Mouse (Mus musculus) forebrain, embryonic 14.5 days (tissue): ENCODE data around the gene Grwd1. TPM values are rescaled to one million over a fixed set of nuclear protein-coding genes. Genes with fewer than 3 reads are reported as not detected.

Experiments
- ATAC-seq: fragments of 200-750 bp; cut with Nextera tagmentation; 2 replicates; pipeline ENCODE4 v1.8.0; 2017; ENCODE audit warnings: mild to moderate bottlenecking, moderate library complexity
- DNase-seq: peaks from one replicate; pipeline ENCODE4 v3.0.0-alpha.2; 2015; ENCODE audit warnings: low spot score
- H3K27ac ChIP-seq: fragments of 300-500 bp; sonication (generic); 2 replicates; pipeline ENCODE4 v1.5.1; 2014; ENCODE audit warnings: low read depth, mild to moderate bottlenecking, control low read depth, low read length, moderate library complexity
- H3K27me3 ChIP-seq: fragments of 300-500 bp; sonication (generic); replicated peaks from 2 replicates; pipeline ENCODE4 v1.6.1; 2014; ENCODE audit warnings: low read length, control low read depth, mixed read lengths; ENCODE audit not compliant: control insufficient read depth, insufficient read depth
- H3K36me3 ChIP-seq: fragments of 300-500 bp; sonication (generic); 2 replicates; pipeline ENCODE4 v1.6.1; 2014; ENCODE audit warnings: low read length, control low read depth; ENCODE audit not compliant: control insufficient read depth, insufficient read depth
- H3K4me1 ChIP-seq: fragments of 300-500 bp; sonication (generic); 2 replicates; pipeline ENCODE4 v1.6.1; 2014; ENCODE audit warnings: antibody characterized with exemption, low read length, control low read depth; ENCODE audit not compliant: control insufficient read depth, insufficient read depth
- H3K4me2 ChIP-seq: fragments of 300-500 bp; sonication (generic); 2 replicates; pipeline ENCODE4 v1.6.1; 2014; ENCODE audit warnings: mild to moderate bottlenecking, control low read depth, low read length
- H3K4me3 ChIP-seq: fragments of 300-500 bp; sonication (generic); 2 replicates; pipeline ENCODE4 v1.5.1; 2014; ENCODE audit warnings: low read depth, low read length, control low read depth
- H3K9ac ChIP-seq: fragments of 300-500 bp; sonication (generic); 2 replicates; pipeline ENCODE4 v1.6.1; 2014; ENCODE audit warnings: mild to moderate bottlenecking, low read length, control low read depth, moderate library complexity
- H3K9me3 ChIP-seq: fragments of 300-500 bp; sonication (generic); replicated peaks from 2 replicates; pipeline ENCODE4 v1.6.1; 2016; ENCODE audit warnings: low read length, control low read depth, mixed read lengths; ENCODE audit not compliant: control insufficient read depth
- WGBS: fragments of 180-500 bp; shearing (Covaris S2); extraction: QIAGEN DNeasy Blood & Tissue Kit; methylation state at CpG from one replicate; pipeline ENCODE4 v1.1.7; 2014; 5-methylcytosine and 5-hydroxymethylcytosine counted together
- polyA plus RNA-seq: library from polyadenylated mRNA; unstranded; fragments of >200 nt; fragmentation: Nextera tagmentation; extraction: Ambion mirVana; gene quantifications from 2 replicates; pipeline ENCODE4 v1.2.1, GENCODE M21; 2014

Grwd1 gene
- polyA plus RNA-seq, 1 experiment from 2014 or later: 46.7 TPM

DNA sequence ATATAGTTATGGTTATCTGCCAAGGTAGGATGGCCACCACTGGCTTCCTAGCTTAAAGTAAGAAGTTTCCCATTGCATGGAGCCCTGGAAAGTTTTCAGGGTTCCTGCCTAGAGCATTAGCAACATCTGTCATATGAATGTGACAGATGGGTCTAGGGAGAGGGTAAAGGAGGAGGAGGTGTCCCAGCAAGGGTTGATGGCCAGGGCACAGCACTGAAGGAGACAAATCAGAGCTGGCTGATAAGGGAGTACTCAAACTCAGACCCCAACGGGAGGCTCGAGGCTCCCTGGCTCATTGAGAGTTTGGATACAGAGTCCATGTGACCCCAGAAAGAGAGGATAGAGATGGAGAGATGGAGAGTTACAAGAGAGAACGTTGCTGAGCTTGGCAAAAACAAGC is 19.9 kb upstream of the Grwd1 start:
- DNase-seq (no peak), ATAC-seq (no peak)
- Histone ChIP-seq H3K4me3 (no peak overlapping the region), H3K4me2 (no peak overlapping the region), H3K4me1 (no peaks in the 10 kb centered on the region), H3K27ac (no peak overlapping the region), H3K36me3 (no peaks in the 10 kb centered on the region), H3K9ac (no peak overlapping the region), H3K9me3 (no peaks in the 10 kb centered on the region), H3K27me3 (no peaks in the 10 kb centered on the region)
- WGBS: 76% methylated on average over 3 of the region's 3 CpGs

DNA sequence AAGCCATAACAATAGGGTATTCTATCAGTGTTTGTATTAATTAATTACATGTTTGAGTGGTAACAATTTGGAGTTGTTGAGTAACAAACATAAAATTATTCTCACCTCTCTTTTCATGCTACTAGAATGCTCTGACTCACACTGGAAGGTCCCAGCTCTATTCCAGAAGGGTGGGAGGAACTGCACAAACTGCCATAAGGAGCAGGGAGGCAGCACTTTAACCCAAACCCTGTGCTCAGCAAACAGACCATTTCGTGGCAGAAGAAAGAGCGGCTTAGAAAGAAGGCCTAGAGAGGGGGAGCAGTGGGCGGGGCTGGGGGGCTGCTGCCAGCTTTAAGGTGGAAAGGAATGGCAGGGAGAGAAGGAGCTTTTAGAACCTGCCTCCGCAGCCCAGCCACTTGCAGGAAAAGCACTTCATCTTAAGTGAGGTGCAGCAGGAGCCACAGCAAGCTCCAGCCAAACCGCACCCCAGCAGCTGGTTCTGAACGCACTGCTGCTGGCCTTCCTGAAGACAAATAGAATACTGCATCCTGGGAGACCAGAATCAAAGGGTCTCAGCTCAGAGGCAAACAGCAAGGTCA is 17.8 kb upstream of the Grwd1 start:
- no peak for DNase-seq
- WGBS: 3% methylated on average over 6 of the region's 6 CpGs
- no peak for ATAC-seq

DNA sequence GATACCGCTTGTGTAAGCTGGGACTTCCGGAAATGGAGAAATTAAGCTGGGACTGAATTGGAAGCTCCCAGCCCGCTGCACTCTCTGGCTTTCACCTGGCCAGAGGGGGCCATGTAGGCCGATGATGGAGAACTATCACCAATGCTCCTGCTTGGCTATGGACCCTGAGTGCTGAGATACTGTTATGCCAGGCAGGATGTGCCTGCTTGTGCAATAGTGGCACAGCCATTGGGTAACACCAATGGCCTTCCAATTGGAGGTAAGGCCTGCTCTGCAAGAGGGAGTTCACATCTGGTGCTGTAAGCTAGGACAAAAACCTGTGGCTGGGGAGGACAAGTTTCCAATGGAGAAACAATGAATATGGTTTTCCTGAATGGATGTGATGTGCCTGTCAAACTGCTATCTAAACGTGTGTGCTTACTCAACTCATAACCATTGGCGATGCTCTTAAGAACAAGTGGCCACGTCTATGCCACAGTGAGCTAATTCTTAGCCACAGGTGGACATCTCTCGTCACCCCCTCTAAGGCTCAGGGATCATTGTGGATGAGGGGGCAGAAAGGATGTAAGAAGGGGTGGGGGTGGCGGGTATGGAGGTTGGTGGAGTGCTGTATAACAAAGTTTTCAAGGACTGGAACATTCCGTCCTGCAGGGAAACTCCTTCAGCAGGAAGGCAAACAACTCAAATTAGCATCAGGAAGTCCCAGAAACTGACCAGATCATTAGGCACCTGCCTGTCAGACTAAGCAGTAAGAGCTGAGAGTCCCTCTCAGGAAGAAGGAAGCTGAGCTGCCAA is 12.4 kb upstream of the Grwd1 start:
- H3K36me3 ChIP-seq: no peaks in the 10 kb centered on the region
- no peak overlapping the region for H3K4me3 ChIP-seq
- H3K4me1 ChIP-seq: no peaks in the 10 kb centered on the region
- H3K9ac ChIP-seq: no peak overlapping the region
- no peak for DNase-seq
- no peak for ATAC-seq
- no peak overlapping the region for H3K27ac ChIP-seq
- no peaks in the 10 kb centered on the region for H3K9me3 ChIP-seq
- 90% methylated on average over 10 of the region's 10 CpGs for WGBS
- H3K4me2 ChIP-seq: no peak overlapping the region
- no peaks in the 10 kb centered on the region for H3K27me3 ChIP-seq

More for the DNA sequence above, 17.8 kb upstream of the Grwd1 start:
- H3K9ac ChIP-seq: peak overlapping the region; percentile 14; the same call in 1 of the 2 replicates
- no peak overlapping the region for H3K27ac ChIP-seq
- H3K4me2 ChIP-seq: no peak overlapping the region
- no peaks in the 10 kb centered on the region for H3K36me3 ChIP-seq
- no peaks in the 10 kb centered on the region for H3K4me1 ChIP-seq
- no peaks in the 10 kb centered on the region for H3K27me3 ChIP-seq
- H3K9me3 ChIP-seq: no peaks in the 10 kb centered on the region
- no peak overlapping the region for H3K4me3 ChIP-seq

DNA sequence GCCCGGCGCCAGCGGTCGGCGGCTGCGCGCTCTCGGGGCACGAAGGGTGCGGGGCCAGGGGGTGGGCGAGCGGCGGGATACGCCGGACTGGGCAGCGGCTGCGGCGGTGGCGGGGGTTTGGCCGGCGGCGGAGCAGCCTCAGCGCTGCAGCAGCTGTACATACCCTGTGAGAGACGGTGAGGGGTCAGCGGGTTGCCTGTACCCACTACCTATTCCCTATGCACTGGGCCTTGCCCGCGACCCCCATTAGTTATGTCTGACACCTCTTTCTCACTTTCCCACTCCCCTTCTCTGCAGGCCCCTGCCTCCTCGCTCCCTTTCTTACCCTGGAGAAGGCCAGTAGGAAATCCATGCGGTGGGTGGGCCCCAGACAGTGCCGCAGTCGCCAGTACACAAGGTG is 3.2 kb upstream of the Grwd1 start:
- Histone ChIP-seq H3K9ac (peak overlapping the region; percentile 21; the same call in 1 of the 2 replicates), H3K27me3 (peaks cover 44% of the 10 kb centered on the region), H3K27ac (no peak overlapping the region), H3K4me2 (peak overlapping the region; percentile 40), H3K4me3 (peak overlapping the region; percentile 24), H3K9me3 (no peaks in the 10 kb centered on the region), H3K4me1 (peaks cover 10% of the 10 kb centered on the region), H3K36me3 (peaks cover 2% of the 10 kb centered on the region; the same call in 1 of the 2 replicates)
- WGBS: 6% methylated on average over 9 of the region's 31 CpGs
- ATAC-seq: no peak
- DNase-seq: no peak

DNA sequence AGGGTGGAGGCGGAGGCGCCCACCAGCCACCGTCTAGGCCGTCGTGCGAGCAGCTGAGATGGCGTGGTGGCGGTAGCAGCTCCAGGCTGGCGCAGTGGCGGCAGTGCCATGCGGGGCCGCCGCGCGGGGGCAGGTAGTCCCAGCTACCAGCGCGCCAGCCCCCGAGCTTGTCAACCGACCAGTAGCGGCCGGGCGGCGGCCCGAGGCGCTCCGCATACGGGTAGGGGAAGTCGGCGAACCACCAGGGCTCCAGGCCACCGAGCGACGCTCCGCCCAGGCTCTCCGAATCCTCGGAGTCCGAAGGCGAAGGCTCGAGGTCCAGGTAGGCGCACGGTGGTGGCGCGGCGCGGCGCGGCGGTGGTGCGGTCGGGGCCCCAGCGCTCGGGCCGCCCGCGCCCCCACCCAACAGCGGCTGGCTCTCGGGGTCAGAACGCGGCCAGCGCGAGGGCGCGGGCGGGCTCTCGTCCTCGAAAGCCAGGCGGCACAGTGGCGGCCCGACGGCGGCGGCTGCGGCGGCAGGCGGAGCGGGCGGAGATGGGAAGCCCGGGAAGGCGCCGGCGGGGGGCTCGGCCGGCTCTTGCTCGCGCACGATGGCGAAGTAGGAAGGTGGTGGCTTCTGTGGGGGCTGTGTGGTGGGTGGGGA is 2.5 kb upstream of the Grwd1 start:
- Histone ChIP-seq H3K4me1 (peaks cover 10% of the 10 kb centered on the region), H3K9ac (peak overlapping the region; percentile 35; the same call in 1 of the 2 replicates), H3K4me3 (peak overlapping the region; percentile 24), H3K27me3 (peaks cover 44% of the 10 kb centered on the region), H3K36me3 (peaks cover 8% of the 10 kb centered on the region), H3K4me2 (peak overlapping the region; percentile 40), H3K9me3 (no peaks in the 10 kb centered on the region), H3K27ac (no peak overlapping the region)
- DNase-seq (no peak), ATAC-seq (no peak)
- WGBS: 1% methylated on average over 60 of the region's 86 CpGs

DNA sequence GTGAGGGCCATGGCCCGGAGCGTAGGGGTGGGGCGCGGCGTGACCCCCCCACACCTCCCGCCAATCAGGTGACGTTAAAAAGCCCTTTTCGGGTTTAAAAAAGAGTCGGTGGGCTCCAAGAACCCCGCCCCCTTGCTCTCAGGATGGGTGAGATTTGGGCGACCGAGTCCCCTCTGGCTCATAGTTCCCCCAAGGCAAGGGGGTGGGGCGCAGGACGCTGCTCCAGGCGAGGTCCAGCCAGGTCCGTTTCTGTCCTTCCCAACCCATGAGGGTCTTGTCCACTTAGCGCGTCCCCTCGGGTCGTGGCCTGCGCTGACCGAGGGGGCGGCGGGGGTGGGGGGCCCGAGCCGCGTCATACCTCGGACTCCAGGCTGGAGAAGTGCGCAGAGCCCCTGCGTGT is 1.7 kb upstream of the Grwd1 start:
- Histone ChIP-seq H3K27me3 (peaks cover 44% of the 10 kb centered on the region), H3K36me3 (peaks cover 17% of the 10 kb centered on the region), H3K27ac (no peak overlapping the region), H3K9ac (no peak overlapping the region), H3K4me1 (peaks cover 10% of the 10 kb centered on the region), H3K4me3 (peak overlapping the region; percentile 24), H3K4me2 (peak overlapping the region; percentile 40), H3K9me3 (no peaks in the 10 kb centered on the region)
- ATAC-seq (no peak), DNase-seq (no peak)
- WGBS: 15% methylated on average over 30 of the region's 30 CpGs

DNA sequence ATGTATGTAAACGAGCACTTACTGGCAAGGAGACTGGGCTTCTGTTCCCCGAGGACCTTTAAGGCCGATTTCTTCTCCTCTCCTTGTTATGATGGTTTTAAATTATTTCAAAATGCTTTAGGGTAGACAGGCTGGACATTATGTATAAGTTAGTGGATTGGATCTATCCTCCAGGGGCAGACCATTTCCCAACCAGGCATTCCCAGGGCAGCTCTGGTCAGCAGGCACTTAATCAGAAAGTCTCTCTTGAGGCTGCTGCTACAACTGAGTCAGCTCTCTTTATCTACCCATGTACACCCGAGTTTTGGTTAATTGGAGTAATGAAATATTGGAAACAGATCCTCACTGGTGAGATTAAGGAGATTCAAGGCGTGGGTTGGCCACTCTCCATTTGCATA is 383 bp upstream of the Grwd1 start:
- DNase-seq: no peak
- Histone ChIP-seq H3K9me3 (no peaks in the 10 kb centered on the region), H3K9ac (peak overlapping the region; percentile 62), H3K4me3 (peak overlapping the region; percentile 75), H3K36me3 (peaks cover 30% of the 10 kb centered on the region), H3K27ac (peak overlapping the region; percentile 75; the same call in 1 of the 2 replicates), H3K27me3 (peaks cover 44% of the 10 kb centered on the region), H3K4me2 (peak overlapping the region; percentile 76), H3K4me1 (peaks cover 10% of the 10 kb centered on the region)
- no peak; the same call in 1 of the 2 replicates for ATAC-seq
- 23% methylated on average over 5 of the region's 5 CpGs for WGBS

DNA sequence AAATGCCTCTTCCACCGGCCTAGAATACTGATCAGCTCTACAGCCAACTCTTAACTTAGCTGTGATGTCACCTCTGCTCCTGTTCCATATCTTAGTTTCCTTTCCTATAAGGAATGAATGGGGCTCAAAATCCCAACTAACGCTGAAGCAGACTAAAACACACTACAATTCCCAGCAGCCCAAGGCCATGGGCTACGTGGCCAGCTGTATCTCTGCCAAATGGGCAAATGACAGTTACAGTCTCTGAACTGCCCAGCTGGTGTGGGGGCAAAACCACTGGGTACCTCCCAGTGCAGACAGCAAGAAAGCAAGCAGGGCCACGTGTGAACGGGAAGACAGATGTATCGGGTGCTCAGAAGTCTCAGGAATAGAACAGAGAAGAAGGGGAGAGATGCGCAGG is 4.1 kb downstream of the Grwd1 start:
- Histone ChIP-seq H3K4me1 (peaks cover 10% of the 10 kb centered on the region), H3K4me3 (no peak overlapping the region), H3K4me2 (no peak overlapping the region), H3K27me3 (peaks cover 2% of the 10 kb centered on the region), H3K9ac (no peak overlapping the region), H3K36me3 (peaks cover 56% of the 10 kb centered on the region), H3K27ac (no peak overlapping the region), H3K9me3 (no peaks in the 10 kb centered on the region)
- no peak for ATAC-seq
- 87% methylated on average over 7 of the region's 7 CpGs for WGBS
- no peak for DNase-seq
